Mouse (Mus musculus): ENCODE results near the gene Itm2c. TPM values are rescaled to one million over a fixed set of nuclear protein-coding genes. Genes with fewer than 3 reads are reported as not detected.
A peak's percentile ranks its signal among the peaks of the same experiment; 100 is the strongest.

Gene Itm2c
- polyA plus RNA-seq, 1 experiment: 232 TPM

GRCm38 (mm10) chr1:85921725-85922124 lies 27.6 kb downstream of the Itm2c start:
- Histone ChIP-seq H3K27ac (ENCODE audit: control insufficient read depth, insufficient read depth, low read length) (no peak overlapping the region), H3K4me3 (ENCODE audit: control insufficient read depth, insufficient read depth, low read length) (no peak overlapping the region), H3K36me3 (ENCODE audit: control insufficient read depth, insufficient read depth, low read length) (no peaks in the 10 kb centered on the region), H3K27me3 (ENCODE audit: control insufficient read depth, insufficient read depth, low read length) (no peaks in the 10 kb centered on the region), H3K4me1 (replicated peaks; ENCODE audit: control insufficient read depth, insufficient read depth, low read length) (no peaks in the 10 kb centered on the region)
- no peak for TF ChIP-seq POLR2A (IDR thresholded peaks at IDR 0.05; ENCODE audit: control insufficient read depth, extremely low read depth, insufficient read depth, low read length, poor library complexity)
- no peak for TF ChIP-seq CTCF (IDR thresholded peaks at IDR 0.05; ENCODE audit: borderline replicate concordance, control insufficient read depth, extremely low read depth, insufficient read depth, low read length, poor library complexity)
- 97% methylated on average over 7 of the region's 7 CpGs for WGBS
- DNase-seq: no peak

- Histone ChIP-seq H3K36me3 (ENCODE audit: control insufficient read depth, insufficient read depth, low read length) (no peaks in the 10 kb centered on the region), H3K4me3 (ENCODE audit: control insufficient read depth, insufficient read depth, low read length) (no peak overlapping the region), H3K27me3 (ENCODE audit: control insufficient read depth, insufficient read depth, low read length) (no peaks in the 10 kb centered on the region), H3K27ac (ENCODE audit: control insufficient read depth, insufficient read depth, low read length) (no peak overlapping the region), H3K4me1 (replicated peaks; ENCODE audit: control insufficient read depth, insufficient read depth, low read length) (no peaks in the 10 kb centered on the region)
- DNase-seq: no peak
- no peak for TF ChIP-seq POLR2A (IDR thresholded peaks at IDR 0.05; ENCODE audit: control insufficient read depth, extremely low read depth, insufficient read depth, low read length, poor library complexity)
- no peak for TF ChIP-seq CTCF (IDR thresholded peaks at IDR 0.05; ENCODE audit: borderline replicate concordance, control insufficient read depth, extremely low read depth, insufficient read depth, low read length, poor library complexity)
- 91% methylated on average over 7 of the region's 7 CpGs for WGBS
Measured at GRCm38 (mm10) chr1:85922127-85922864, 28.2 kb downstream of the Itm2c start.

- Histone ChIP-seq H3K27me3 (ENCODE audit: control insufficient read depth, insufficient read depth, low read length) (no peaks in the 10 kb centered on the region), H3K4me3 (ENCODE audit: control insufficient read depth, insufficient read depth, low read length) (no peak overlapping the region), H3K4me1 (replicated peaks; ENCODE audit: control insufficient read depth, insufficient read depth, low read length) (peaks cover 3% of the 10 kb centered on the region; the same call in 1 of the 2 replicates), H3K36me3 (ENCODE audit: control insufficient read depth, insufficient read depth, low read length) (no peaks in the 10 kb centered on the region), H3K27ac (ENCODE audit: control insufficient read depth, insufficient read depth, low read length) (no peak overlapping the region)
- no peak for DNase-seq
- 98% methylated on average over 5 of the region's 5 CpGs for WGBS
- TF ChIP-seq CTCF (IDR thresholded peaks at IDR 0.05; ENCODE audit: borderline replicate concordance, control insufficient read depth, extremely low read depth, insufficient read depth, low read length, poor library complexity) (no peak), POLR2A (IDR thresholded peaks at IDR 0.05; ENCODE audit: control insufficient read depth, extremely low read depth, insufficient read depth, low read length, poor library complexity) (no peak)
Measured at GRCm38 (mm10) chr1:85922865-85923211, 28.8 kb downstream of the Itm2c start.

GRCm38 (mm10) chr1:85925183-85925582 lies 31.1 kb downstream of the Itm2c start:
- H3K4me3 ChIP-seq (ENCODE audit: control insufficient read depth, insufficient read depth, low read length): no peak overlapping the region
- no peaks in the 10 kb centered on the region for H3K36me3 ChIP-seq (ENCODE audit: control insufficient read depth, insufficient read depth, low read length)
- DNase-seq: no peak
- peaks cover 18% of the 10 kb centered on the region for H3K4me1 ChIP-seq (replicated peaks; ENCODE audit: control insufficient read depth, insufficient read depth, low read length)
- no peaks in the 10 kb centered on the region for H3K27me3 ChIP-seq (ENCODE audit: control insufficient read depth, insufficient read depth, low read length)
- TF ChIP-seq CTCF (IDR thresholded peaks at IDR 0.05; ENCODE audit: borderline replicate concordance, control insufficient read depth, extremely low read depth, insufficient read depth, low read length, poor library complexity) (no peak), POLR2A (IDR thresholded peaks at IDR 0.05; ENCODE audit: control insufficient read depth, extremely low read depth, insufficient read depth, low read length, poor library complexity) (no peak)
- no peak overlapping the region for H3K27ac ChIP-seq (ENCODE audit: control insufficient read depth, insufficient read depth, low read length)
- WGBS: 91% methylated on average over 5 of the region's 5 CpGs

- H3K4me3 ChIP-seq (ENCODE audit: control insufficient read depth, insufficient read depth, low read length): 0 out of 2 replicates have a peak within 1 kb of the TSS, but pooled peaks have one; percentile 8
- WGBS: 77% methylated on average over 4 of the region's 4 CpGs
- H3K4me1 ChIP-seq (replicated peaks; ENCODE audit: control insufficient read depth, insufficient read depth, low read length): peaks cover 18% of the 10 kb centered on the region
- no peaks in the 10 kb centered on the region for H3K36me3 ChIP-seq (ENCODE audit: control insufficient read depth, insufficient read depth, low read length)
- peak; percentile 4 for DNase-seq
- no peaks in the 10 kb centered on the region for H3K27me3 ChIP-seq (ENCODE audit: control insufficient read depth, insufficient read depth, low read length)
- peak within 1 kb of the TSS; percentile 80 for H3K27ac ChIP-seq (ENCODE audit: control insufficient read depth, insufficient read depth, low read length)
- TF ChIP-seq POLR2A (IDR thresholded peaks at IDR 0.05; ENCODE audit: control insufficient read depth, extremely low read depth, insufficient read depth, low read length, poor library complexity) (no peak), CTCF (IDR thresholded peaks at IDR 0.05; ENCODE audit: borderline replicate concordance, control insufficient read depth, extremely low read depth, insufficient read depth, low read length, poor library complexity) (no peak)
Measured at GRCm38 (mm10) chr1:85928057-85928687, 34.1 kb downstream of the Itm2c start, which contains the start of gene 4933407L21Rik. 4933407L21Rik (plus strand) TSS chr1:85928483.

GRCm38 (mm10) chr1:85928688-85929065 lies 34.6 kb downstream of the Itm2c start:
- DNase-seq: peak; percentile 19
- 34% methylated on average over 4 of the region's 4 CpGs for WGBS

More at GRCm38 (mm10) chr1:85928688-85929065, 34.6 kb downstream of the Itm2c start:
- TF ChIP-seq CTCF (IDR thresholded peaks at IDR 0.05; ENCODE audit: borderline replicate concordance, control insufficient read depth, extremely low read depth, insufficient read depth, low read length, poor library complexity) (no peak), POLR2A (IDR thresholded peaks at IDR 0.05; ENCODE audit: control insufficient read depth, extremely low read depth, insufficient read depth, low read length, poor library complexity) (no peak)
- peak overlapping the region; percentile 80 for H3K27ac ChIP-seq (ENCODE audit: control insufficient read depth, insufficient read depth, low read length)
- 0 out of 2 replicates have a peak overlapping the region, but pooled peaks have one; percentile 8 for H3K4me3 ChIP-seq (ENCODE audit: control insufficient read depth, insufficient read depth, low read length)
- H3K36me3 ChIP-seq (ENCODE audit: control insufficient read depth, insufficient read depth, low read length): no peaks in the 10 kb centered on the region
- peaks cover 20% of the 10 kb centered on the region for H3K4me1 ChIP-seq (replicated peaks; ENCODE audit: control insufficient read depth, insufficient read depth, low read length)
- no peaks in the 10 kb centered on the region for H3K27me3 ChIP-seq (ENCODE audit: control insufficient read depth, insufficient read depth, low read length)

Measured in thymus, adult 2 months (tissue).